Mouse (Mus musculus): Measurements from ENCODE around the gene Ace3.

- TF ChIP-seq CTCF (IDR thresholded peaks at IDR 0.05; ENCODE audit: control insufficient read depth, insufficient read depth, insufficient read length) (no peak), MYOG (IDR thresholded peaks at IDR 0.05; ENCODE audit: control insufficient read depth, extremely low read depth, insufficient read length) (no peak), USF1 (IDR thresholded peaks at IDR 0.05; ENCODE audit: low read depth) (no peak), MYOD1 (IDR thresholded peaks at IDR 0.05; ENCODE audit: control insufficient read depth, insufficient read length, low read depth) (peak; percentile 23)
Measured at GRCm38 (mm10) chr11:105953402-105953801, 41.1 kb upstream of the Ace3 start.
